Mouse (Mus musculus): ENCODE results near the gene Oscar. TPM values are rescaled to one million over a fixed set of nuclear protein-coding genes. Genes with fewer than 3 reads are reported as not detected.
"Not testable (repeated sequence)": the region's sequence is repeated elsewhere in the genome, so short reads cannot be mapped to it uniquely, and the experiment has no call there.

Gene Oscar
- polyA plus RNA-seq, 1 experiment from 2014 or later: not detected

DNA sequence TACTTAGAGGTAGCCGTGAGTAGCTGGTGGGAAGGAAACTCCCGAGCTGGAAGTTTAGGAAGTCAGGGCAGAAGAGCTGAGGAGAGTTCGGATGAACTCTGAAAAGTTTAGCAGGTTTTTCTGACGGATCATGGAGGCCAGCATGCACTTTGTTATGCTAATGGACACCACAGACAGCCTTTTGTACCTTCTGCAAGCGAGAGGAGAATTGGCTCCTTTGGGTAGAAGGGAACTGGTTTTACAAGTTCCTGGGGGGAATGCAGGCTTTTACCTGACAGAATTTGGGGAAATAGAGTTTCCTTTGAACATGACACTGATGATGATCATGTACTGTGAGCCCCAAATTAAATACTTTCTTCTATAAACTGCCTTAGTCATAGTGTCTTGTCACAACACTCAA lies 29.7 kb downstream of the Oscar start:
- H3K36me3 ChIP-seq: no peaks in the 10 kb centered on the region
- H3K9ac ChIP-seq: no peak overlapping the region
- WGBS: 6% methylated on average over 5 of the region's 5 CpGs
- H3K4me2 ChIP-seq: no peak overlapping the region
- no peak overlapping the region for H3K27ac ChIP-seq
- H3K9me3 ChIP-seq (replicated peaks): no peaks in the 10 kb centered on the region
- H3K4me1 ChIP-seq (replicated peaks): no peaks in the 10 kb centered on the region
- 0 out of 2 replicates have a peak, but pooled peaks cover 4% of the 10 kb centered on the region for H3K27me3 ChIP-seq
- ATAC-seq (replicated peaks; ENCODE audit: insufficient number of reproducible peaks, insufficient read depth, low FRiP score, low read depth): no peak
- H3K4me3 ChIP-seq: no peak overlapping the region

DNA sequence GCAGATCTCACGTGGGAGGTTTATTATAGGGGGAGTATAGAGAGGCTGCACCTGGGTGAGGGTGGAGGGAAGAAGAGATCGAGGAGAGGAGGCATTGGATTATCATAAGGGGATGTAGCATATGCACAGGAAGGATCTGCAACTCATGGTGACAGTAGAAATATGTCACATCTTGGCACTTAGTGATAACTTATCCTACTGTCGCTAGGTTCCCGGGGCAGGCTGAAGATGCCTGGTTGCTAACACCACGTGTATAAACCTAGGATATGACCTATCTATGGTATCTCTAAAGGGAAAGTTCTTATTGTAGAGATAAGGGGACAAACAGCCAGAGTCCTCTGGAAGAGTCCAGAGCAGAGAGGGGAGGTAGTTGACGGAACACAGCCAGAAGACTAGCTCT lies 30.2 kb downstream of the Oscar start:
- Histone ChIP-seq H3K9ac (no peak overlapping the region), H3K4me1 (replicated peaks) (no peaks in the 10 kb centered on the region), H3K9me3 (replicated peaks) (no peaks in the 10 kb centered on the region), H3K27me3 (0 out of 2 replicates have a peak, but pooled peaks cover 4% of the 10 kb centered on the region), H3K36me3 (no peaks in the 10 kb centered on the region), H3K4me2 (no peak overlapping the region), H3K27ac (no peak overlapping the region), H3K4me3 (no peak overlapping the region)
- no peak for ATAC-seq (replicated peaks; ENCODE audit: insufficient number of reproducible peaks, insufficient read depth, low FRiP score, low read depth)
- 7% methylated on average over 6 of the region's 6 CpGs for WGBS

DNA sequence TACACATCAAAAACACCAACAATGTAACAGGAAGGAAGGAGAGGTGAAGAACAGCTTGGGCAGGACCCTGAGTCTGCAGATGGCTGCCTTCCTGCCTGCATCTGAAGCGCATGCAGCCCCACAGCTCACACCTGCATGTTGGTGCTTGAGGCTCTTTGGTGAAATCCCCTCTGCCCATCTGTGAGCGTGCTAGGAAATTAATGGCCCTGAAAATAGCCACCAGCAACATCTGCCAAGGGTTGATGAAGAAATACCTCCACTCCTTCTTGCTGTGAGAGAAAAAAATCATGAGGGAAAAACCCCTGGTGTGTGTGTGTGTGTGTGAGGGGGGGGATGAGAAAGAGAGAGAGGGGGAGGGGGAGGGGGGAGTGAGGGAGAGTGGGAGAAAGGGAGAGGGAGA lies 35.9 kb downstream of the Oscar start:
- H3K9me3 ChIP-seq (replicated peaks): no peaks in the 10 kb centered on the region
- H3K27me3 ChIP-seq: no peaks in the 10 kb centered on the region
- no peak overlapping the region for H3K4me3 ChIP-seq
- H3K27ac ChIP-seq: no peak overlapping the region
- no peaks in the 10 kb centered on the region for H3K4me1 ChIP-seq (replicated peaks)
- no peak for ATAC-seq (replicated peaks; ENCODE audit: insufficient number of reproducible peaks, insufficient read depth, low FRiP score, low read depth)
- 53% methylated on average over 2 of the region's 2 CpGs for WGBS
- H3K4me2 ChIP-seq: no peak overlapping the region
- no peaks in the 10 kb centered on the region for H3K36me3 ChIP-seq
- H3K9ac ChIP-seq: no peak overlapping the region

DNA sequence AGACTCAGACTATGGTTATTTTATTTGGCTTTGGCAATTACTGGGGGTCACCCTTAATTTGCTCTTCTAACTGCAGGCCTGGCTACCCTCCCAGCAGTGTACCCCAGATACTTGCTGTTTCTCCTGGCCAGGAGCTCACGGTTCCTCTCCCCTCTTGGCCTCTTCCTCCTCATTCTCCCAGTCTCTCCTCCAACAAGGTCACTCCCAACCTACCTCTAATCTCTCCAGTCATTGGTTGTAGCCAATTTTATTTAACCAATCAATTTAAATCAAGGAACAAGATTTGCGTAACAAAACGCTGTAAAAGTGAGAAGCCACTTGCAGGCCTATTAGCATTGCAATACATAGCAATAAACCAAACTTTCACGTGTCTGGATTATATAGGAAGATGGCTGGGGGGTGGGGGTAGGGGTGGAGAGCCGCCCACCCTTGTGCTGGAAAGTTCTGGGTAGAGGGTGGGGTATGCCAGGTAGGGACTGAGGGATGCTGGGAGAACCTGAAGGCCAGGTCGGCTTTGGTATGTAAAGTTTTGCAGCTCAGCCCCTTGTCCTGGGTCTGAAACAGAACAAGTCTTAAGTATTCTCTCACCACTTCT lies 36.9 kb downstream of the Oscar start:
- no peak overlapping the region for H3K9ac ChIP-seq
- H3K27ac ChIP-seq: no peak overlapping the region
- H3K4me2 ChIP-seq: no peak overlapping the region
- no peaks in the 10 kb centered on the region for H3K27me3 ChIP-seq
- H3K4me1 ChIP-seq (replicated peaks): no peaks in the 10 kb centered on the region
- no peak overlapping the region for H3K4me3 ChIP-seq
- no peaks in the 10 kb centered on the region for H3K36me3 ChIP-seq
- 64% methylated on average over 6 of the region's 6 CpGs for whole genome bisulfite sequencing
- ATAC-seq (replicated peaks; ENCODE audit: insufficient number of reproducible peaks, insufficient read depth, low FRiP score, low read depth): no peak
- H3K9me3 ChIP-seq (replicated peaks): no peaks in the 10 kb centered on the region

DNA sequence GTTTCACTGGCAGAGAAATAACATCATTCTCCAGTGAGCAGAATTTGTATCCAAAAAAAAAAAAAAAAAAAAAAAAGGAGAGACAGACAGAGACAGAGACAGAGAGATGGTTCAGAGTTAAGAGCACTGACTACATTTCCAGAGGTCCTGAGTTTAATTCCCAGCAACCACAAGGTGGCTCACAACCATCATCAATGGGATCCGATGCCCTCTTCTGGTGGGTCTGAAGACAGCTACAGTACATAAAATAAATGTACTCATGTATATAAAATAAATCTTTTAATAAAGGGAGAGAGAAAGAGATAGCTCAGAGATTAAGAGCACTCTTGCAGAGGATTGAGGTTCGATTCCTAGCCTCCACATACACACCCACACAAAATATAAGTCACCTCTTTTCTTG lies 37.8 kb downstream of the Oscar start:
- Histone ChIP-seq H3K27ac (no peak overlapping the region), H3K4me2 (no peak overlapping the region), H3K36me3 (no peaks in the 10 kb centered on the region), H3K4me3 (no peak overlapping the region), H3K4me1 (replicated peaks) (no peaks in the 10 kb centered on the region), H3K27me3 (no peaks in the 10 kb centered on the region), H3K9ac (no peak overlapping the region), H3K9me3 (replicated peaks) (no peaks in the 10 kb centered on the region)
- 64% methylated on average over 2 of the region's 2 CpGs for WGBS
- ATAC-seq (replicated peaks; ENCODE audit: insufficient number of reproducible peaks, insufficient read depth, low FRiP score, low read depth): no peak

DNA sequence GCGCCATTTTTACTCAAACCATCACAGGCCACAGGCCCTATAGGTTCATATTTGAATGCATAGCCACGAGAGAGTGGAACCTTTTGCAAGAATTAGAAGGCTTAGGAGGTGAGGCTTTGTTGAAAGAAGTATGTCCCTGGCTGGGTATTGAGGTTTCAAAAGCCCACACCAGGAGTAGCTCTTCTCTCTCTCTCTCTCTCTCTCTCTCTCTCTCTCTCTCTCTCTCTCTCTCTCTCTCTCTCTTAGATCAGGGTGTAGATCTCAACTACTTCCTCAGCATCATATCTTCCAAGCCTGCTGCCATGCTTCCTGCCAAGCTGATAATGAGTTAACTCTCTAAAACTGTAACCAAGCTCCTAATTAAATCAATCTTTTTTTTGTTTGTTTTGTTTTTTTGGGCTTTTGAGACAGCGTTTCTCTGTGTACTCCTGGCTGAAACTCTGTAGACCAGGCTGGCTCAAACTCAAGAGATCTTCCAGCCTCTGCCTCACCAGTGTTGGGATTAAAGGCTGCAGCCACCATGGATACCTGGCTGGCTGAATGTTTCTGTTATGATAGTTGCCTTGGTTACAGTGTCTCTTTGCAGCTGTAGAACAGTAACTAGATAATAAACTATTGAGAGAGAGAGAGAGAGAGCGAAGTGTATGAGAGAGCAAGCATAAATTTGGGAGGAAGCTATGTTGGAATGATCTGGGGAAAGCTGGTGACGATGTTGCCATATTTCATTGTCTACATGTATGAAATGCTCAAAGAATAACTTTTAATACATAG lies 39.4 kb downstream of the Oscar start:
- Histone ChIP-seq H3K4me1 (replicated peaks) (no peaks in the 10 kb centered on the region), H3K36me3 (no peaks in the 10 kb centered on the region), H3K27ac (no peak overlapping the region), H3K9ac (no peak overlapping the region), H3K4me2 (no peak overlapping the region), H3K27me3 (no peaks in the 10 kb centered on the region), H3K4me3 (no peak overlapping the region), H3K9me3 (replicated peaks) (no peaks in the 10 kb centered on the region)
- 66% methylated on average over 5 of the region's 5 CpGs for WGBS
- no peak for ATAC-seq (replicated peaks; ENCODE audit: insufficient number of reproducible peaks, insufficient read depth, low FRiP score, low read depth)

DNA sequence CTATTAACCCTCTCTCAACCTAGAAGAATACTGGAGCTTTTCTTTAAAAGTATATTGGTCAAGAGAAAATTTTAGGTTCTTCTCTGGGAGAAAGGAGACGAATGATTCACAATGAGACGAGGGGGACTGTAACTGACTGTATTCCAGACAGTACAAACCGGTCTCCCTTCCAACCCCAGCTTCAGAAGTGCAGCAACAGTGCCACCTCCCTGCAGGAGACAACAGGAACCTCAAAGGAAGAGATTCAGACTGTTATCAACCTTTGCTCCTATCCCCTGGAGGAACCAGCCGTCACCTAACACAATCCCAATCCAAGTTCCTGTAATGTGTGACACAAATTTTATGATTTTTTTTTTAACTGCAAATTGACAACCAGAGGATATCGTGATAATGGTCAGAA lies 41.7 kb downstream of the Oscar start:
- Histone ChIP-seq H3K4me2 (no peak overlapping the region), H3K4me1 (replicated peaks) (no peaks in the 10 kb centered on the region), H3K4me3 (no peak overlapping the region), H3K9me3 (replicated peaks) (no peaks in the 10 kb centered on the region), H3K36me3 (no peaks in the 10 kb centered on the region), H3K9ac (no peak overlapping the region), H3K27me3 (no peaks in the 10 kb centered on the region), H3K27ac (no peak overlapping the region)
- 40% methylated on average over 5 of the region's 5 CpGs for whole genome bisulfite sequencing
- no peak for ATAC-seq (replicated peaks; ENCODE audit: insufficient number of reproducible peaks, insufficient read depth, low FRiP score, low read depth)

DNA sequence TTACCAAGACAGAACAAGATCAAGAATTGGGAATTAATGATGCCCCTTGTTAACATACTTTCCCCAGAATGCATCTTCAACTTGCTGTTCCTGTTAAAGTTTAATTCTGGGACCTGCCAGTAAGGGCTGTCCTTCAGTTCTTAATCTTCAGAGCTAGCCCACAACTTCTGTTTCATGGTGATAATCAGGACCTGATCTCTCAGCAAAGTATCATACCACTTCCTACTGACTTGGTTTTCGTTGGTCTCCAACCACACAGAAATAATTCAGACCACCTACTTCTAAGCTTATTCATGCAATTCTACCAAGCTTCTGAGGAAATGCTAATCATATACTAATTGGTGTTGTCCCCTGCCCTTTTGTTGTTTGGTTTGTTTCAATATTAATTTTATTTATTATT lies 44.1 kb downstream of the Oscar start:
- Histone ChIP-seq H3K4me1 (replicated peaks) (no peaks in the 10 kb centered on the region), H3K4me2 (no peak overlapping the region), H3K9ac (no peak overlapping the region), H3K27ac (no peak overlapping the region), H3K4me3 (no peak overlapping the region), H3K36me3 (no peaks in the 10 kb centered on the region), H3K9me3 (replicated peaks) (no peaks in the 10 kb centered on the region), H3K27me3 (no peaks in the 10 kb centered on the region)
- WGBS: 67% methylated on average over 1 of the region's 1 CpGs
- ATAC-seq (replicated peaks; ENCODE audit: insufficient number of reproducible peaks, insufficient read depth, low FRiP score, low read depth): no peak

DNA sequence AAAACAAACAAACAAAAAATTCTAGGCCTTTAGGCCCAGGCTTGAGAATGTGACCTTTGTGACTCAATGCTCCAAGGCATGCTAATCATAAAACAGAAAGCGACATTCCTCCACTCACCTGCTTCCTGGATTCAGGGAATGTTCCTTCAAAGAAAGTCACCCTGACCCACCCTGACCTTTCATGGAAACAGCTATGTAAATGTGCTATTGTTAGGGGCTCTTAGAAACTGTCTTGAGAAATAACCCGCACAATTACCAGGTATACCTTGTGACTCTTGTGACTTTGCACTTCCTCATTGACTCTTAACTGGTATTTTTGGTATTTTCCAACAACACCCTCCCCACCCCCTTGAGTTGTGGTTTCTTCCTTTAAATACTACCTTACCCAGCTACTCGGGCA lies 45.4 kb downstream of the Oscar start:
- not testable (repeated sequence) for H3K9me3 ChIP-seq (replicated peaks); H3K27ac ChIP-seq; H3K27me3 ChIP-seq; H3K4me3 ChIP-seq; H3K4me2 ChIP-seq; ATAC-seq (replicated peaks; ENCODE audit: insufficient number of reproducible peaks, insufficient read depth, low FRiP score, low read depth); H3K36me3 ChIP-seq; H3K4me1 ChIP-seq (replicated peaks); H3K9ac ChIP-seq
- WGBS: 84% methylated on average over 3 of the region's 3 CpGs

DNA sequence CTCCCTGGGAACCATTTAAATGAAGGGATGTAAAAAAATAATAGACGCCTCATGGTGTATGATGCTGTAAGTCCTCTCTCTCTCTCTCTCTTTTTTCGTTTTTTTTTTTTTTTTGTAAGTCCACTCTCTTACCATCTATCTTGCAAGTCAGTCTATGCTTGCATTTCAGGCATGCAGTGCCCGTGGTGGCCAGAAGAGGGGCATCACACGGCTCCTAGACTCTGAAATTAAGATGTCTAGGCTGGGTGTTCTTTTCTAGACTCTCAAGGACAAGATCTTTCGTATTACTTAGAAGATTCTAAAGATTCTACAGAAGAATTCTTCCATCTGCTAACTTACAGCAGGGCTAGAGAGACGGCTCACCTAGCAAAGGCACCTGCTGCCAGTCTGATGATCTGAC lies 46.2 kb downstream of the Oscar start:
- H3K27me3 ChIP-seq: no peaks in the 10 kb centered on the region
- no peaks in the 10 kb centered on the region for H3K36me3 ChIP-seq
- no peak overlapping the region for H3K4me2 ChIP-seq
- H3K9me3 ChIP-seq (replicated peaks): no peaks in the 10 kb centered on the region
- H3K27ac ChIP-seq: no peak overlapping the region
- no peak overlapping the region for H3K4me3 ChIP-seq
- no peaks in the 10 kb centered on the region for H3K4me1 ChIP-seq (replicated peaks)
- no peak for ATAC-seq (replicated peaks; ENCODE audit: insufficient number of reproducible peaks, insufficient read depth, low FRiP score, low read depth)
- H3K9ac ChIP-seq: no peak overlapping the region
- 56% methylated on average over 6 of the region's 6 CpGs for WGBS

DNA sequence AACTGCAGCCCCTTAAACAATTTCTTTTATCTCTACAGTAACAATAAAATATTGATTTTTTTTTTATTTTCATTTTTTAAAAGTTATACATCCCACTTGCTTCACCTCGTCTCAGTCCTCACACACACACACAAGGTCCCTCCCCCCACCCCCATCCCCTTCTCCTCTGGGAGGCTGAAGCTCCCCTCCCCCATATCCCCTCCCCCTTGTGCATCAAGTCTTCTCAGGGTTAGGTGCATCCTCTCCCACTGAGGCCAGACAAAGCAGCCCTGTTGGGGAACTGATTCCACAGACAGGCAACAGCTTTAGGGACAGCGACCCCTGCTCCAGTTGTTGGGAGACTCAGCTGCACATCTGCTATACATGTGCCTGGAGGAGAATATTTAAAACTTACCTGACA lies 48.6 kb downstream of the Oscar start:
- Histone ChIP-seq H3K4me1 (replicated peaks) (no peaks in the 10 kb centered on the region), H3K9me3 (replicated peaks) (no peaks in the 10 kb centered on the region), H3K27ac (no peak overlapping the region), H3K27me3 (no peaks in the 10 kb centered on the region), H3K4me3 (no peak overlapping the region), H3K4me2 (no peak overlapping the region), H3K9ac (no peak overlapping the region), H3K36me3 (no peaks in the 10 kb centered on the region)
- 15% methylated on average over 2 of the region's 2 CpGs for WGBS
- no peak for ATAC-seq (replicated peaks; ENCODE audit: insufficient number of reproducible peaks, insufficient read depth, low FRiP score, low read depth)
